Mouse (Mus musculus) layer of hippocampus, postnatal 36 days (tissue): ENCODE measurements around the gene Tmem132c. TPM values are rescaled to one million over a fixed set of nuclear protein-coding genes. Genes with fewer than 3 reads are reported as not detected.

Experiments
- DNase-seq, 2 experiments: peaks; one replicate each; pipeline ENCODE4 v3.0.0; 2022
- total RNA-seq, 2 experiments: library from RNA; stranded (reverse); gene quantifications; 2 replicates each; pipeline ENCODE4 v1.2.3; 2021

Tmem132c gene
- total RNA-seq, 2 experiments from 2014 or later, result 3.7 to 3.8 TPM

- no peak for DNase-seq
These were observed 45.3 kb downstream of the Tmem132c start for GRCm38 (mm10) chr5:127286886-127287285.

- no peak for DNase-seq
These were observed 48.1 kb downstream of the Tmem132c start for GRCm38 (mm10) chr5:127289659-127290058.

- DNase-seq, result no peak
These were observed 49.0 kb downstream of the Tmem132c start for GRCm38 (mm10) chr5:127290461-127291250.

- no peak for DNase-seq
These were observed 50.0 kb downstream of the Tmem132c start for GRCm38 (mm10) chr5:127291581-127291980.

- no peak for DNase-seq
These were observed 52.1 kb downstream of the Tmem132c start for GRCm38 (mm10) chr5:127293698-127294097.

GRCm38 (mm10) chr5:127297461-127297860 is 55.9 kb downstream of the Tmem132c start:
- DNase-seq, result no peak

- DNase-seq, result no peak
These were observed 56.5 kb downstream of the Tmem132c start for GRCm38 (mm10) chr5:127298060-127298459.

- DNase-seq, result no peak
These were observed 57.4 kb downstream of the Tmem132c start for GRCm38 (mm10) chr5:127299010-127299409.

GRCm38 (mm10) chr5:127300597-127301254 is 59.1 kb downstream of the Tmem132c start:
- DNase-seq, result peak in 1 of 2 experiments; percentile 7

- no peak for DNase-seq
These were observed 63.7 kb downstream of the Tmem132c start for GRCm38 (mm10) chr5:127305312-127305711.

GRCm38 (mm10) chr5:127305719-127306118 is 64.1 kb downstream of the Tmem132c start:
- no peak for DNase-seq

GRCm38 (mm10) chr5:127306726-127307125 is 65.1 kb downstream of the Tmem132c start:
- DNase-seq, result no peak

GRCm38 (mm10) chr5:127310318-127311004 is 68.9 kb downstream of the Tmem132c start:
- DNase-seq, result no peak

GRCm38 (mm10) chr5:127311005-127311331 is 69.4 kb downstream of the Tmem132c start:
- no peak for DNase-seq

- DNase-seq, result no peak
These were observed 72.0 kb downstream of the Tmem132c start for GRCm38 (mm10) chr5:127313634-127314033.

GRCm38 (mm10) chr5:127319096-127319779 is 77.6 kb downstream of the Tmem132c start:
- no peak for DNase-seq

- no peak for DNase-seq
These were observed 83.0 kb downstream of the Tmem132c start for GRCm38 (mm10) chr5:127324645-127325044.

- DNase-seq, result peak in 1 of 2 experiments; percentile 31
These were observed 94.7 kb downstream of the Tmem132c start for GRCm38 (mm10) chr5:127336048-127336907.

GRCm38 (mm10) chr5:127336908-127337265 is 95.3 kb downstream of the Tmem132c start:
- DNase-seq, result no peak

GRCm38 (mm10) chr5:127339016-127339435 is 97.4 kb downstream of the Tmem132c start:
- DNase-seq, result no peak

GRCm38 (mm10) chr5:127341158-127341557 is 99.5 kb downstream of the Tmem132c start:
- no peak for DNase-seq

- no peak for DNase-seq
These were observed 103.1 kb downstream of the Tmem132c start for GRCm38 (mm10) chr5:127344721-127345120.
